Mouse (Mus musculus) embryonic stem cell, embryonic (primary cell): ENCODE results near the gene Crlf1.

ENCODE experiments used
- CTCF ChIA-PET, 4 experiments: fragments of 300-600 bp in 2 of 4; fragments of 350-600 bp in 2 of 4; sonication (Branson Sonifier 250); formaldehyde crosslinking; loops; one replicate each; lab custom pipeline; 2022; ENCODE audit warnings: inconsistent platforms in 2 of 4; lab: Charles Lee
- POLR2A ChIA-PET, 4 experiments: fragments of 300-600 bp in 2 of 4; fragments of 350-600 bp in 2 of 4; sonication (Branson Sonifier 250); formaldehyde crosslinking; loops; one replicate each; lab custom pipeline; 2022; ENCODE audit warnings: antibody characterized with exemption in 4 of 4, inconsistent platforms in 1 of 4; lab: Charles Lee

Gene Crlf1

GRCm38 (mm10) chr8:70538633-70539076 lies 45.7 kb downstream of the Crlf1 start:
- CTCF ChIA-PET, result interaction anchor here in 3 of 4 experiments (0.5 to 2.9 kb wide), 17 partner anchors 10 to 995 kb away, joined by 3 to 32 read pairs (median 4); partner anchors contain the start of genes Fkbp8 (in 2 of the 3), Kxd1 (in 2 of the 3), Gm3336 (in 1 of the 3) and Lsm4 (in 1 of the 3)
- POLR2A ChIA-PET, result interaction anchor here (0.5 to 26.0 kb wide), 96 partner anchors 8 to 1031 kb away, joined by 3 to 844 read pairs (median 4); partner anchors contain the start of genes Fkbp8 (in 4 of the 4), Kxd1 (in 4 of the 4), Uba52 (in 4 of the 4) and Jund (in 3 of the 4)

GRCm38 (mm10) chr8:70539077-70539813 lies 46.3 kb downstream of the Crlf1 start, which contains the start of gene Ell:
Gene Ell, plus strand, starts transcription at chr8:70539457.
- CTCF ChIA-PET, result interaction anchor here in 3 of 4 experiments (0.5 to 2.9 kb wide), 19 partner anchors 10 to 995 kb away, joined by 3 to 32 read pairs (median 4); partner anchors contain the start of genes Fkbp8 (in 2 of the 3), Kxd1 (in 2 of the 3), Gm3336 (in 1 of the 3) and Rex1bd (in 1 of the 3)
- POLR2A ChIA-PET, result interaction anchor here (0.5 to 26.0 kb wide), 108 partner anchors 8 to 1031 kb away, joined by 3 to 844 read pairs (median 4); partner anchors contain the start of genes Fkbp8 (in 4 of the 4), Kxd1 (in 4 of the 4), Uba52 (in 4 of the 4) and Jund (in 3 of the 4)

GRCm38 (mm10) chr8:70540013-70540506 lies 47.1 kb downstream of the Crlf1 start:
- ChIA-PET CTCF (interaction anchor here in 3 of 4 experiments (0.6 to 2.9 kb wide), 12 partner anchors 9 to 378 kb away, joined by 3 to 32 read pairs (median 4); partner anchors contain the start of genes Fkbp8 (in 2 of the 3), Kxd1 (in 2 of the 3), Gm3336 (in 1 of the 3) and Ssbp4 (in 1 of the 3)), POLR2A (interaction anchor here (0.5 to 26.0 kb wide), 57 partner anchors 9 to 915 kb away, joined by 3 to 844 read pairs (median 6); partner anchors contain the start of genes Uba52 (in 4 of the 4), Fkbp8 (in 3 of the 4), Klhl26 (in 3 of the 4) and Kxd1 (in 3 of the 4))

GRCm38 (mm10) chr8:70540507-70541071 lies 47.6 kb downstream of the Crlf1 start:
- CTCF ChIA-PET, result interaction anchor here in 1 of 4 experiments (0.6 to 1.5 kb wide), 3 partner anchors 9 to 209 kb away, joined by 3 to 4 read pairs (median 3); no protein-coding TSS in a partner anchor
- POLR2A ChIA-PET, result interaction anchor here in 3 of 4 experiments (0.7 to 26.0 kb wide), 19 partner anchors 9 to 299 kb away, joined by 3 to 844 read pairs (median 4); partner anchors contain the start of genes Rex1bd (in 3 of the 3), Fkbp8 (in 2 of the 3), Kxd1 (in 2 of the 3) and Uba52 (in 2 of the 3)

GRCm38 (mm10) chr8:70541081-70541480 lies 48.1 kb downstream of the Crlf1 start:
- POLR2A ChIA-PET, result interaction anchor here in 3 of 4 experiments (0.5 to 4.2 kb wide), 13 partner anchors 9 to 157 kb away, joined by 3 to 21 read pairs (median 4); partner anchors contain the start of genes Fkbp8 (in 2 of the 3), Jund (in 1 of the 3), Kxd1 (in 1 of the 3) and Pgpep1 (in 1 of the 3)
- CTCF ChIA-PET, result interaction anchor here in 1 of 4 experiments (0.6 to 1.4 kb wide), 2 partner anchors 35 to 210 kb away, joined by 3 to 5 read pairs; partner anchors contain the start of gene Rex1bd

- CTCF ChIA-PET, result interaction anchor here in 3 of 4 experiments (0.6 to 2.1 kb wide), 17 partner anchors 14 to 161 kb away, joined by 3 to 14 read pairs (median 3); partner anchors contain the start of genes Fkbp8 (in 2 of the 3), Kxd1 (in 2 of the 3), Lsm4 (in 1 of the 3) and Rex1bd (in 1 of the 3)
- POLR2A ChIA-PET, result interaction anchor here in 3 of 4 experiments (0.6 to 3.1 kb wide), 14 partner anchors 8 to 296 kb away, joined by 3 to 13 read pairs (median 4); partner anchors contain the start of genes Fkbp8 (in 1 of the 3), Isyna1 (in 1 of the 3), Kxd1 (in 1 of the 3) and Rex1bd (in 1 of the 3)
Measured at GRCm38 (mm10) chr8:70544200-70544687, 51.3 kb downstream of the Crlf1 start.

DNA sequence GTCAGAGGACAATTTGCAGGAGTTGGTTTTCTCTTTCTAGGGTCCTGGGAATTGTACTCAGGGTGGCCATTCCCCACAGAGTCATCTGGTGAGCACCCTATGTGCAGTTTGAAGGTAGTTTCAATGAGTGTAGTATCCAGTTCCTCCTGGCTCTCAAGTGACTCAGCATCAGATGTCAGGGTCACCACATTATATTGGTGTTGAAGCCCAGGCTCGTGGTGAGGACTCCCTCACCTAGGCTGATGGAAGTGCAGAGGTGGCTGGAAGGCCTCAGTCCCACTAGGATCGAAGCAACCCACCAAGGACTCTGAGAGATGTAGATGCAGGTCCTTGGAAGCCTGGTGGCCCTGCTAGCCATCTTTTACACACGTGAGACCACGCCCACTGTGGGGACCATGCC lies 53.5 kb downstream of the Crlf1 start:
- ChIA-PET CTCF (no interaction called here), POLR2A (interaction anchor here in 1 of 4 experiments (3.1 kb wide), 1 partner anchor 8 kb away, joined by 11 read pairs; no protein-coding TSS in a partner anchor)

DNA sequence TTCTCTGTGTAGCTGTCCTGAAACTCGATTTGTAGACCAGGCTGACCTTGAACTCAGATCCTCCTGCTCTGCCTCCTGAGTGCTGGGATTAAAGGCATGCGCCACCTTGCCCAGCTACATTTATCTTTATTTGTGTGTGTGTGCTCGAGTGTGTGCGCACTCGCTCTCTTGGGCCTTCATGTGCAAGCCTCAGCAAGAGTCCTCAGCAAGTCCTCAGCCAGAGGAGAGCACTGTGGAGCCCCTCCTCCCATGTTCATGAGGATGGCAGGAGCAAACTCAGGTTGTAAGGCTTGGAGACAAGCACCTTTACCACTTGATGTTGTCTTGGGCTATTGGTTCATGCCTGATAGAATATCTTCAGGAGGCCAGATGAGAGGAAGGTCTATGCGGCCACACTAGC lies 54.8 kb downstream of the Crlf1 start:
- ChIA-PET CTCF (no interaction called here), POLR2A (interaction anchor here in 2 of 4 experiments (0.8 to 2.5 kb wide), 7 partner anchors 9 to 42 kb away, joined by 3 to 8 read pairs (median 4); partner anchors contain the start of genes Ell (in 2 of the 2), Fkbp8 (in 1 of the 2), Kxd1 (in 1 of the 2) and Rex1bd (in 1 of the 2))

- POLR2A ChIA-PET, result interaction anchor here in 3 of 4 experiments (0.6 to 2.5 kb wide), 15 partner anchors 9 to 304 kb away, joined by 3 to 10 read pairs (median 3); partner anchors contain the start of genes Ell (in 2 of the 3), Fkbp8 (in 2 of the 3), Kxd1 (in 2 of the 3) and Arrdc2 (in 1 of the 3)
- CTCF ChIA-PET, result interaction anchor here in 3 of 4 experiments (0.6 to 2.0 kb wide), 13 partner anchors 9 to 339 kb away, joined by 3 to 11 read pairs (median 4); partner anchors contain the start of genes Fkbp8 (in 1 of the 3), Kxd1 (in 1 of the 3), Lsm4 (in 1 of the 3) and Uba52 (in 1 of the 3)
Measured at GRCm38 (mm10) chr8:70549412-70550184, 56.6 kb downstream of the Crlf1 start.

- POLR2A ChIA-PET, result interaction anchor here in 3 of 4 experiments (0.5 to 2.8 kb wide), 20 partner anchors 9 to 288 kb away, joined by 3 to 16 read pairs (median 4); partner anchors contain the start of genes Ell (in 3 of the 3), Fkbp8 (in 3 of the 3), Kxd1 (in 3 of the 3) and Uba52 (in 2 of the 3)
- CTCF ChIA-PET, result interaction anchor here in 2 of 4 experiments (0.6 to 2.0 kb wide), 11 partner anchors 9 to 399 kb away, joined by 3 to 11 read pairs (median 3); partner anchors contain the start of genes Ell (in 1 of the 2), Fkbp8 (in 1 of the 2) and Kxd1 (in 1 of the 2)
Measured at GRCm38 (mm10) chr8:70551558-70552161, 58.7 kb downstream of the Crlf1 start.

GRCm38 (mm10) chr8:70552836-70553235 lies 59.9 kb downstream of the Crlf1 start:
- ChIA-PET POLR2A (interaction anchor here in 3 of 4 experiments (0.9 to 3.9 kb wide), 4 partner anchors 8 to 146 kb away, joined by 4 to 16 read pairs (median 8); partner anchors contain the start of genes Ell (in 1 of the 3), Fkbp8 (in 1 of the 3), Jund (in 1 of the 3) and Kxd1 (in 1 of the 3)), CTCF (interaction anchor here in 1 of 4 experiments (1.0 kb wide), 1 partner anchor 47 kb away, joined by 3 read pairs; no protein-coding TSS in a partner anchor)
